Mouse (Mus musculus): ENCODE results near the gene Camk1d. TPM values are rescaled to one million over a fixed set of nuclear protein-coding genes. Genes with fewer than 3 reads are reported as not detected.

Camk1d gene
- polyA plus RNA-seq, 1 experiment from 2014 or later, result 11.3 TPM

GRCm38 (mm10) chr2:5715054-5715410 is 717 bp upstream of the Camk1d start:
- no peaks in the 10 kb centered on the region for H3K36me3 ChIP-seq (ENCODE audit: control insufficient read depth, insufficient read depth, low read length)
- H3K4me2 ChIP-seq (ENCODE audit: low read depth, low read length), result peak overlapping the region; percentile 97
- peak overlapping the region; percentile 89 for H3K9ac ChIP-seq (ENCODE audit: low read length)
- under 1% methylated on average over 19 of the region's 19 CpGs for WGBS
- 0 out of 2 replicates have a peak, but pooled peaks cover 8% of the 10 kb centered on the region for H3K4me1 ChIP-seq (ENCODE audit: control insufficient read depth, insufficient read depth, low read length)
- no peaks in the 10 kb centered on the region for H3K27me3 ChIP-seq (ENCODE audit: control insufficient read depth, insufficient read depth, low read length)
- peaks cover 6% of the 10 kb centered on the region; the same call in 1 of the 2 replicates for H3K9me3 ChIP-seq (replicated peaks; ENCODE audit: control insufficient read depth, low read length)
- peak; percentile 12; the same call in 1 of the 2 replicates for ATAC-seq (ENCODE audit: insufficient read depth, low FRiP score)
- H3K4me3 ChIP-seq (replicated peaks; ENCODE audit: low read length), result peak overlapping the region; percentile 77
- peak overlapping the region; percentile 81 for H3K27ac ChIP-seq (ENCODE audit: low read length)

GRCm38 (mm10) chr2:5713325-5714210 is 747 bp downstream of the Camk1d start:
- 0 out of 2 replicates have a peak, but pooled peaks have one; percentile 15 for ATAC-seq (ENCODE audit: insufficient read depth, low FRiP score)
- WGBS, result 0% methylated on average over 49 of the region's 49 CpGs
- Histone ChIP-seq H3K4me3 (replicated peaks; ENCODE audit: low read length) (peak overlapping the region; percentile 77), H3K27me3 (ENCODE audit: control insufficient read depth, insufficient read depth, low read length) (no peaks in the 10 kb centered on the region), H3K9me3 (replicated peaks; ENCODE audit: control insufficient read depth, low read length) (peaks cover 6% of the 10 kb centered on the region; the same call in 1 of the 2 replicates), H3K4me1 (ENCODE audit: control insufficient read depth, insufficient read depth, low read length) (0 out of 2 replicates have a peak, but pooled peaks cover 9% of the 10 kb centered on the region), H3K36me3 (ENCODE audit: control insufficient read depth, insufficient read depth, low read length) (no peaks in the 10 kb centered on the region), H3K9ac (ENCODE audit: low read length) (peak overlapping the region; percentile 89), H3K27ac (ENCODE audit: low read length) (peak overlapping the region; percentile 81), H3K4me2 (ENCODE audit: low read depth, low read length) (peak overlapping the region; percentile 97)

DNA sequence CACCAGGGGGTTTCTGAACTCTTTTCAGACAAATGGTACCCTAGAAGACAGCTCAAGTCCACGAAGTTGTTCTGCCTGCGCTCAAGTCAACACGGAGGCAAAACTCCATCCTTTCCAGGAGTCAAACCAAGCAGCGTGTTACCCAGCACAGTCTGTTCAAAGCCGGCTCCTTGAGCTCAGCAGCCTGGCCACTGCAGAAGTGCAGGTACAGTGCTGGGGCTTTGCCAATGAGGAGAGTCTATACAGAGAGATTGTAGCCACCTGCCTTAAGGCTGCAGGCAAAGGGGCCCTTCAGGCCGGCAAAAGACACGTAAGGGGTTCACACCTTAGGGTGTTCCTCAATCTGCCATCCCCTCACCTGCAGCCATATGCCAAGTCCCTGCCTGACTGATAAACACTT is 2.1 kb downstream of the Camk1d start:
- Histone ChIP-seq H3K4me2 (ENCODE audit: low read depth, low read length) (peak overlapping the region; percentile 97), H3K27ac (ENCODE audit: low read length) (no peak overlapping the region), H3K9ac (ENCODE audit: low read length) (peak overlapping the region; percentile 89), H3K36me3 (ENCODE audit: control insufficient read depth, insufficient read depth, low read length) (no peaks in the 10 kb centered on the region), H3K4me1 (ENCODE audit: control insufficient read depth, insufficient read depth, low read length) (0 out of 2 replicates have a peak, but pooled peaks cover 21% of the 10 kb centered on the region), H3K4me3 (replicated peaks; ENCODE audit: low read length) (peak overlapping the region; percentile 77), H3K9me3 (replicated peaks; ENCODE audit: control insufficient read depth, low read length) (no peaks in the 10 kb centered on the region), H3K27me3 (ENCODE audit: control insufficient read depth, insufficient read depth, low read length) (no peaks in the 10 kb centered on the region)
- 65% methylated on average over 7 of the region's 7 CpGs for WGBS
- ATAC-seq (ENCODE audit: insufficient read depth, low FRiP score), result no peak

DNA sequence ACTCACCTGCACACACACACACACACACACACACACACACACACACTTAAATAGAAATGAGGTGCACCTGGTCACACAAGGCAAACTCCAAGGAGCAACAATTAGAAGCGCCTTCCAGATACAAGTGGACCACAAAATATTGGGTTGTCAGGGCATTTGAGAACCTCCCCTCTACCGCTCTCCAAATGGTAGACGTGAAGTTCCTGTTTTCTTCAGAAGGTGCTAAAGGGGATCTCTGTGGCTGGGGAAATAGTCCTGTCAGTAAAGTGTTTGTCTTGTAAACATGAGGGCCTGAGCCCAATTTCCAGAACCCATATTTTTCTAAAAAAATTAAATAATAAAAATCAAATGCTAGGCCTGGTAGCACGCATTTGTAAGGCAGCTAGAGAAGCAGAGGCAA is 4.4 kb downstream of the Camk1d start:
- Histone ChIP-seq H3K27me3 (ENCODE audit: control insufficient read depth, insufficient read depth, low read length) (no peaks in the 10 kb centered on the region), H3K4me1 (ENCODE audit: control insufficient read depth, insufficient read depth, low read length) (0 out of 2 replicates have a peak, but pooled peaks cover 21% of the 10 kb centered on the region), H3K36me3 (ENCODE audit: control insufficient read depth, insufficient read depth, low read length) (no peaks in the 10 kb centered on the region), H3K9me3 (replicated peaks; ENCODE audit: control insufficient read depth, low read length) (no peaks in the 10 kb centered on the region), H3K4me3 (replicated peaks; ENCODE audit: low read length) (no peak overlapping the region), H3K4me2 (ENCODE audit: low read depth, low read length) (no peak overlapping the region), H3K9ac (ENCODE audit: low read length) (no peak overlapping the region), H3K27ac (ENCODE audit: low read length) (no peak overlapping the region)
- WGBS, result 77% methylated on average over 4 of the region's 4 CpGs
- no peak for ATAC-seq (ENCODE audit: insufficient read depth, low FRiP score)

GRCm38 (mm10) chr2:5707871-5708733 is 6.2 kb downstream of the Camk1d start:
- Histone ChIP-seq H3K4me1 (ENCODE audit: control insufficient read depth, insufficient read depth, low read length) (0 out of 2 replicates have a peak, but pooled peaks cover 21% of the 10 kb centered on the region), H3K4me3 (replicated peaks; ENCODE audit: low read length) (no peak overlapping the region), H3K27ac (ENCODE audit: low read length) (peak overlapping the region; percentile 48), H3K9ac (ENCODE audit: low read length) (no peak overlapping the region), H3K4me2 (ENCODE audit: low read depth, low read length) (no peak overlapping the region), H3K27me3 (ENCODE audit: control insufficient read depth, insufficient read depth, low read length) (no peaks in the 10 kb centered on the region), H3K36me3 (ENCODE audit: control insufficient read depth, insufficient read depth, low read length) (no peaks in the 10 kb centered on the region), H3K9me3 (replicated peaks; ENCODE audit: control insufficient read depth, low read length) (no peaks in the 10 kb centered on the region)
- WGBS, result 48% methylated on average over 10 of the region's 10 CpGs
- peak; percentile 62; the same call in 1 of the 2 replicates for ATAC-seq (ENCODE audit: insufficient read depth, low FRiP score)

DNA sequence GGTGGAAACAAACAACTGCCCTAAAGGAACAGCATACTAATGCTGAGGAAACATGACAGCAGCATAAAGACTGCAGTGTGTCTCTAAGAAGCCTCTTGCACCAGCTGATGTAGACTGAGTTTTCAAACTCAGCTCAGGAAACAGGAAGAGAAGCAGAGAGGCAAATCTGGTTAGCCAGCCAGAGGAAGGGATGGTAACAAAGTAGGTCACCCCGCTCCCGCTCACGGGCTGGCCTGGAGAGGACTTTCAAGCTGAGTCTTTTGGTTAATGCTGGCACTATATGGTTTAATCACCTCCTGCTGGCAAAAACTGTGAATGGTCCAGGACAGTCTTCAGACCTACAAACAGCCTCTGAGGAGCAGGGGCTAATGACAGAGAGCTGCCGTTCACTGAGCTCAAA is 7.7 kb downstream of the Camk1d start:
- no peak for ATAC-seq (ENCODE audit: insufficient read depth, low FRiP score)
- Histone ChIP-seq H3K27ac (ENCODE audit: low read length) (no peak overlapping the region), H3K9me3 (replicated peaks; ENCODE audit: control insufficient read depth, low read length) (no peaks in the 10 kb centered on the region), H3K4me2 (ENCODE audit: low read depth, low read length) (no peak overlapping the region), H3K36me3 (ENCODE audit: control insufficient read depth, insufficient read depth, low read length) (no peaks in the 10 kb centered on the region), H3K4me3 (replicated peaks; ENCODE audit: low read length) (no peak overlapping the region), H3K9ac (ENCODE audit: low read length) (no peak overlapping the region), H3K27me3 (ENCODE audit: control insufficient read depth, insufficient read depth, low read length) (no peaks in the 10 kb centered on the region), H3K4me1 (ENCODE audit: control insufficient read depth, insufficient read depth, low read length) (0 out of 2 replicates have a peak, but pooled peaks cover 16% of the 10 kb centered on the region)
- WGBS, result 84% methylated on average over 4 of the region's 4 CpGs

DNA sequence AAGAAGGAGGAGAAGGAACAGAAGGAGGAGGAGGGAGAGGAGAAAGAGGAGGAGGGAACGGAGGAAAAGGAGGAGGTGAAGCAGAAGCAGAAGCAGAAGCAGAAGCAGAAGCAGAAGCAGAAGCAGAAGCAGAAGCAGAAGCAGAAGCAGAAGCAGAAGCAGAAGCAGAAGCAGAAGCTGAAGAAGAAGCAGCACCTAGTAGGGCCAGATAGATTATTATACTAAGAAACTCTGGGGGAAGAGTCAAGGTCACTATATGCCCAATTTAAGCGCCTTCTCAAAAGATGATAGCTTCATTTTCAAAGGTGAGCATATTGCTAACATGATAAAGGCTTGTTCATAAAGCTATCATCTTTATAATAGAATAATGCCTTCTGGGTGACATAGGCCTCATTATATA is 11.9 kb downstream of the Camk1d start:
- Histone ChIP-seq H3K9me3 (replicated peaks; ENCODE audit: control insufficient read depth, low read length) (no peaks in the 10 kb centered on the region), H3K4me3 (replicated peaks; ENCODE audit: low read length) (no peak overlapping the region), H3K4me2 (ENCODE audit: low read depth, low read length) (no peak overlapping the region), H3K9ac (ENCODE audit: low read length) (no peak overlapping the region), H3K27me3 (ENCODE audit: control insufficient read depth, insufficient read depth, low read length) (no peaks in the 10 kb centered on the region), H3K4me1 (ENCODE audit: control insufficient read depth, insufficient read depth, low read length) (0 out of 2 replicates have a peak, but pooled peaks cover under 1% of the 10 kb centered on the region), H3K36me3 (ENCODE audit: control insufficient read depth, insufficient read depth, low read length) (no peaks in the 10 kb centered on the region), H3K27ac (ENCODE audit: low read length) (no peak overlapping the region)
- ATAC-seq (ENCODE audit: insufficient read depth, low FRiP score), result no peak
- 88% methylated on average over 2 of the region's 2 CpGs for WGBS

DNA sequence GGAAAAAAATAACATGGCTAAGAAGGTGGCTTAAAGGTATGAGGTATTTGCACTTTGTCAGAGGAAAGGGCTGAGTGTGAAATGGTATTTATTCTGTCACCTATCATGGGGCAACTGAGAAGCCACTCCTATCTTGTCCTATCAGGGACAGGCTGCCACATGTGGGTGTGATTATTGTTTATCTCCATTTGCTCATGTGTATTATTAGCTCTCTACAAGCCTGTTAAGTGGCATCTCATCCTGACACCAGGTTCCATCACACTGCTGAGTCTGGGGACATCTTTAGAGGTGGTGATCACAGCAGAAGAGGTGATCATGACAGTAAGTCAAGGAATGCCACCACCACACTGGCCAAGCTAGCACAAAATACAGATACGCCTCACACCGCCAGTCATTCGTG is 13.4 kb downstream of the Camk1d start:
- Histone ChIP-seq H3K27me3 (ENCODE audit: control insufficient read depth, insufficient read depth, low read length) (no peaks in the 10 kb centered on the region), H3K27ac (ENCODE audit: low read length) (no peak overlapping the region), H3K9ac (ENCODE audit: low read length) (no peak overlapping the region), H3K4me3 (replicated peaks; ENCODE audit: low read length) (no peak overlapping the region), H3K4me1 (ENCODE audit: control insufficient read depth, insufficient read depth, low read length) (no peaks in the 10 kb centered on the region), H3K9me3 (replicated peaks; ENCODE audit: control insufficient read depth, low read length) (no peaks in the 10 kb centered on the region), H3K36me3 (ENCODE audit: control insufficient read depth, insufficient read depth, low read length) (no peaks in the 10 kb centered on the region), H3K4me2 (ENCODE audit: low read depth, low read length) (no peak overlapping the region)
- ATAC-seq (ENCODE audit: insufficient read depth, low FRiP score), result no peak
- 92% methylated on average over 3 of the region's 3 CpGs for WGBS

Data from stomach, embryonic 16.5 days (tissue).